Mouse (Mus musculus): ENCODE measurements around the gene Slc30a1.

DNA sequence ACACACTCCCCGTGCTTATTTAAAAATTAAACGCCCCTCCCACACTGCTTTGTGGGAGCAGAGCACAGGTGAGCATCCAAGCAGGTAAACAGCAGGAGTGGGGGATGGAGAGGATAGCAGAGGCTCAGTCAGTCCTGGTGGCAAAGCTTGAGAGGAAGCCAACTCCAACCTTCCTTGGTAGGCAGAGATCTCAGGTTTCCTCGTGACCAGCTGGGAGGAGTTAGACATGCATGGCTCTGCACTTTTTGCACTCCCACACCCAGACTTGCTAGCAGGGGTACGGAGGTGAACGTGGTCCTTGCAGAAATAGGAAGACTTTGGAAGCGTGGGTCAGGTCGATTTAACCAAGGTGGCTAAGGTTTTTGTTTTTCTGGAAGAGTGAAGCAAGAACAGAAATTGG, 21.8 kb downstream of the Slc30a1 start:
- TF ChIP-seq EP300 (IDR thresholded peaks at IDR 0.05; ENCODE audit: low read depth) (no peak), CTCF (IDR thresholded peaks at IDR 0.05; ENCODE audit: low read depth) (no peak)

All from liver, embryonic 14.5 days (tissue).